Mouse (Mus musculus) G1E-ER4 (cell line): ENCODE results near the gene Alkbh3. TPM values are rescaled to one million over a fixed set of nuclear protein-coding genes. Genes with fewer than 3 reads are reported as not detected.

Experiments
- GATA1 ChIP-seq: IDR thresholded peaks from one replicate; pipeline ENCODE4 v1.8.0; 2012; ENCODE audit warnings: low read length, inconsistent platforms
- polyA plus RNA-seq: library from polyadenylated mRNA; stranded (reverse); fragments of >175 nt; gene quantifications from 2 replicates; pipeline ENCODE4 v1.2.3, GENCODE M21; 2012

Alkbh3 gene
- polyA plus RNA-seq = 25.4 and 27.0 TPM in 2 replicates

- TF ChIP-seq GATA1 = no peak
These were observed at the start of gene Alkbh3 for GRCm38 (mm10) chr2:94010335-94011291. Gene Alkbh3, minus strand, starts transcription at chr2:94010807.

- TF ChIP-seq GATA1 = no peak
These were observed 48.9 kb upstream of the Alkbh3 start for GRCm38 (mm10) chr2:94059459-94059858.

- TF ChIP-seq GATA1 = no peak
These were observed 44.2 kb upstream of the Alkbh3 start for GRCm38 (mm10) chr2:94054813-94055212.

- no peak for TF ChIP-seq GATA1
These were observed 41.3 kb upstream of the Alkbh3 start for GRCm38 (mm10) chr2:94051952-94052351.

- no peak for TF ChIP-seq GATA1
These were observed 40.3 kb upstream of the Alkbh3 start for GRCm38 (mm10) chr2:94050901-94051300.

- no peak for TF ChIP-seq GATA1
These were observed 39.0 kb upstream of the Alkbh3 start for GRCm38 (mm10) chr2:94049471-94050176.

- no peak for TF ChIP-seq GATA1
These were observed 38.3 kb upstream of the Alkbh3 start for GRCm38 (mm10) chr2:94048733-94049470.

- no peak for TF ChIP-seq GATA1
These were observed 37.7 kb upstream of the Alkbh3 start for GRCm38 (mm10) chr2:94048271-94048670.

- no peak for TF ChIP-seq GATA1
These were observed 34.9 kb upstream of the Alkbh3 start for GRCm38 (mm10) chr2:94045411-94046090.

- TF ChIP-seq GATA1 = no peak
These were observed 33.6 kb upstream of the Alkbh3 start for GRCm38 (mm10) chr2:94044174-94044573.

- TF ChIP-seq GATA1 = no peak
These were observed 33.1 kb upstream of the Alkbh3 start for GRCm38 (mm10) chr2:94043662-94044061.

- TF ChIP-seq GATA1 = no peak
These were observed 31.9 kb upstream of the Alkbh3 start for GRCm38 (mm10) chr2:94042461-94042860.

- no peak for TF ChIP-seq GATA1
These were observed 30.0 kb upstream of the Alkbh3 start for GRCm38 (mm10) chr2:94040391-94041125.
